8 mouse cellular contexts compared by ENCODE assay signal in genomic region chr7:24207488-24208261, GRCm38 (mm10). TPM values are rescaled to one million over a fixed set of nuclear protein-coding genes. Genes with fewer than 3 reads are reported as not detected.
A peak's percentile ranks its signal among the peaks of the same experiment; 100 is the strongest.
DNase-seq lines count a peak whose midpoint lies in the region; ATAC-seq lines count a peak whose summit lies in the region.

No protein-coding gene starts in this region.

- peak overlapping the region; percentile 84 for H3K9ac ChIP-seq in forebrain, embryonic 12.5 days
- H3K9ac ChIP-seq in heart, embryonic 15.5 days, result peak overlapping the region; percentile 85
- H3K9ac ChIP-seq in liver, embryonic 11.5 days (ENCODE audit: low read depth, low read length), result peak overlapping the region; percentile 78

- ATAC-seq in forebrain, embryonic 12.5 days (ENCODE audit: low FRiP score), result peak; percentile 92
- ATAC-seq in heart, embryonic 15.5 days (replicated peaks; ENCODE audit: insufficient number of reproducible peaks, insufficient read depth, low FRiP score, low read depth), result peak; percentile 88
- peak; percentile 82 for ATAC-seq in liver, embryonic 11.5 days (replicated peaks; ENCODE audit: low FRiP score)
- ATAC-seq in monocyte, adult 5-6 weeks (replicated peaks; ENCODE audit: insufficient number of reproducible peaks, low FRiP score, low TSS enrichment, poor library complexity, severe bottlenecking), result 0 out of 2 replicates have a peak, but pooled peaks have one; percentile 27

- H3K4me2 ChIP-seq in forebrain, embryonic 12.5 days, result peak overlapping the region; percentile 74
- H3K4me2 ChIP-seq in heart, embryonic 15.5 days, result peak overlapping the region; percentile 74
- peak overlapping the region; percentile 73 for H3K4me2 ChIP-seq in liver, embryonic 11.5 days

- WGBS in forebrain, embryonic 12.5 days, result 16% methylated on average over 24 of the region's 24 CpGs
- 12% methylated on average over 24 of the region's 24 CpGs for WGBS in heart, embryonic 15.5 days
- 15% methylated on average over 24 of the region's 24 CpGs for WGBS in liver, embryonic 11.5 days

- H3K27me3 ChIP-seq in forebrain, embryonic 12.5 days, result no peaks in the 10 kb centered on the region
- H3K27me3 ChIP-seq in heart, embryonic 15.5 days, result no peaks in the 10 kb centered on the region
- no peaks in the 10 kb centered on the region for H3K27me3 ChIP-seq in liver, embryonic 11.5 days (replicated peaks; ENCODE audit: control insufficient read depth, insufficient read depth, low read length)

- no peaks in the 10 kb centered on the region for H3K9me3 ChIP-seq in forebrain, embryonic 12.5 days
- H3K9me3 ChIP-seq in heart, embryonic 15.5 days (replicated peaks), result no peaks in the 10 kb centered on the region
- H3K9me3 ChIP-seq in liver, embryonic 11.5 days (ENCODE audit: control insufficient read depth, low read length), result no peaks in the 10 kb centered on the region

- peaks cover 21% of the 10 kb centered on the region for H3K36me3 ChIP-seq in forebrain, embryonic 12.5 days (replicated peaks)
- H3K36me3 ChIP-seq in heart, embryonic 15.5 days, result peaks cover 18% of the 10 kb centered on the region; the same call in 1 of the 2 replicates
- peaks cover 13% of the 10 kb centered on the region; the same call in 1 of the 2 replicates for H3K36me3 ChIP-seq in liver, embryonic 11.5 days (ENCODE audit: control insufficient read depth, insufficient read depth, low read length)

- peak overlapping the region; percentile 63 for H3K4me3 ChIP-seq in forebrain, embryonic 12.5 days (replicated peaks)
- peak overlapping the region; percentile 77 for H3K4me3 ChIP-seq in heart, embryonic 15.5 days
- H3K4me3 ChIP-seq in liver, embryonic 11.5 days (ENCODE audit: low read depth, low read length), result peak overlapping the region; percentile 63

- 0 out of 2 replicates have a peak overlapping the region, but pooled peaks have one; percentile 36 for H3K27ac ChIP-seq in forebrain, embryonic 12.5 days
- peak overlapping the region; percentile 72 for H3K27ac ChIP-seq in heart, embryonic 15.5 days
- H3K27ac ChIP-seq in liver, embryonic 11.5 days (ENCODE audit: low read depth, low read length), result 0 out of 2 replicates have a peak overlapping the region, but pooled peaks have one; percentile 2

- H3K4me1 ChIP-seq in forebrain, embryonic 12.5 days, result peaks cover 5% of the 10 kb centered on the region
- peaks cover 8% of the 10 kb centered on the region; the same call in 1 of the 2 replicates for H3K4me1 ChIP-seq in heart, embryonic 15.5 days (replicated peaks)
- no peaks in the 10 kb centered on the region for H3K4me1 ChIP-seq in liver, embryonic 11.5 days (replicated peaks; ENCODE audit: control insufficient read depth, insufficient read depth, low read length)

- DNase-seq in ES-CJ7 (ENCODE audit: low read depth, low spot score), result peak; percentile 84
- peak; percentile 13 for DNase-seq in c-Kit-positive CD71-positive TER-119-negative erythroid progenitor cells, embryonic 14.5 days (ENCODE audit: low read depth)
- DNase-seq in kidney, postnatal 14 days, result peak; percentile 84
- peak; percentile 65 for DNase-seq in liver, embryonic 11.5 days (ENCODE audit: low spot score)
- DNase-seq in testis, postnatal 10 days (ENCODE audit: low spot score), result peak; percentile 74

RNA-seq across cellular contexts. Expression of gene Zfp111, which starts 3.6 kb away (rescaled TPM):
- 10.7 and 11.9 TPM in 2 replicates for polyA plus RNA-seq in forebrain, embryonic 12.5 days (2016; fragmentation: Nextera tagmentation; extraction: Ambion mirVana)
- polyA plus RNA-seq in heart, embryonic 15.5 days (2015; fragmentation: Nextera tagmentation; extraction: Ambion mirVana), result 5.9 and 6.4 TPM in 2 replicates
- 5.8 and 6.3 TPM in 2 replicates for polyA plus RNA-seq in liver, embryonic 11.5 days (2014; fragmentation: Nextera tagmentation; extraction: Ambion mirVana)
- total RNA-seq in monocyte, adult 5-6 weeks (2017), result 1.7 to 4.3 TPM (median 2.3 TPM) in 3 replicates

RNA-seq across cellular contexts. Expression of gene Zfp109, which starts 29.7 kb away (rescaled TPM):
- 5.3 TPM in 2 replicates for polyA plus RNA-seq in forebrain, embryonic 12.5 days (2016; fragmentation: Nextera tagmentation; extraction: Ambion mirVana)
- polyA plus RNA-seq in heart, embryonic 15.5 days (2015; fragmentation: Nextera tagmentation; extraction: Ambion mirVana), result 2.9 and 3.5 TPM in 2 replicates
- 3.6 and 4.8 TPM in 2 replicates for polyA plus RNA-seq in liver, embryonic 11.5 days (2014; fragmentation: Nextera tagmentation; extraction: Ambion mirVana)
- total RNA-seq in monocyte, adult 5-6 weeks (2017), result 1.6 to 2.7 TPM (median 1.8 TPM) in 3 replicates

RNA-seq across cellular contexts. Expression of gene Zfp114, which starts 32.8 kb away (rescaled TPM):
- 6.1 and 7.7 TPM in 2 replicates for polyA plus RNA-seq in forebrain, embryonic 12.5 days (2016; fragmentation: Nextera tagmentation; extraction: Ambion mirVana)
- polyA plus RNA-seq in heart, embryonic 15.5 days (2015; fragmentation: Nextera tagmentation; extraction: Ambion mirVana), result 3.0 and 3.4 TPM in 2 replicates
- polyA plus RNA-seq in liver, embryonic 11.5 days (2014; fragmentation: Nextera tagmentation; extraction: Ambion mirVana), result 2.4 and 2.9 TPM in 2 replicates
- total RNA-seq in monocyte, adult 5-6 weeks (2017), result 0.68 TPM in 1 of 3 replicates, not detected in the others

RNA-seq across cellular contexts. Expression of gene Zfp108, which starts 46.9 kb away (rescaled TPM):
- polyA plus RNA-seq in forebrain, embryonic 12.5 days (2016; fragmentation: Nextera tagmentation; extraction: Ambion mirVana), result 3.2 and 3.6 TPM in 2 replicates
- polyA plus RNA-seq in heart, embryonic 15.5 days (2015; fragmentation: Nextera tagmentation; extraction: Ambion mirVana), result 2.1 and 3.0 TPM in 2 replicates
- 1.3 and 1.4 TPM in 2 replicates for polyA plus RNA-seq in liver, embryonic 11.5 days (2014; fragmentation: Nextera tagmentation; extraction: Ambion mirVana)
- total RNA-seq in monocyte, adult 5-6 weeks (2017), result 0.87 to 1.5 TPM in 2 of 3 replicates, not detected in the other

Comparison
In these comparisons a context has a peak if more than half of its experiments do, and no peak if none do; other contexts are left out.
1. Peak in every context shown above with its lines: DNase-seq, ATAC-seq, H3K4me3 ChIP-seq and H3K27ac ChIP-seq.
2. DNase-seq: peak in every context shown above with its lines; median percentile 84 in ES-CJ7; 84 in kidney, postnatal 14 days; 74 in testis, postnatal 10 days; 65 in liver, embryonic 11.5 days; 13 in c-Kit-positive CD71-positive TER-119-negative erythroid progenitor cells, embryonic 14.5 days.
3. ATAC-seq: peak in every context shown above with its lines; median percentile 92 in forebrain, embryonic 12.5 days; 88 in heart, embryonic 15.5 days; 82 in liver, embryonic 11.5 days; 27 in monocyte, adult 5-6 weeks.
4. H3K27ac ChIP-seq: peak in every context shown above with its lines; median percentile 72 in heart, embryonic 15.5 days; 36 in forebrain, embryonic 12.5 days; 2 in liver, embryonic 11.5 days.